Mouse (Mus musculus) testis, adult 2 months (tissue): Measurements from ENCODE around the gene Vstm2b. TPM values are rescaled to one million over a fixed set of nuclear protein-coding genes. Genes with fewer than 3 reads are reported as not detected.
A peak's percentile ranks its signal among the peaks of the same experiment; 100 is the strongest.

Experiments used
- H3K27ac ChIP-seq: fragments of 200-500 bp; 2 replicates; pipeline ENCODE4 v1.5.1; 2012; ENCODE audit warnings: low read depth, low read length; ENCODE audit not compliant: control insufficient read depth, insufficient read depth
- H3K27me3 ChIP-seq: fragments of 200-500 bp; 2 replicates; pipeline ENCODE4 v1.6.1; 2012; ENCODE audit warnings: mild to moderate bottlenecking, low read length, moderate library complexity; ENCODE audit not compliant: control insufficient read depth, insufficient read depth
- H3K36me3 ChIP-seq: fragments of 200-500 bp; 2 replicates; pipeline ENCODE4 v1.6.1; 2012; ENCODE audit warnings: mild to moderate bottlenecking, low read length; ENCODE audit not compliant: control insufficient read depth, insufficient read depth
- H3K4me1 ChIP-seq: fragments of 200-500 bp; 2 replicates; pipeline ENCODE4 v1.6.1; 2012; ENCODE audit warnings: low read length; ENCODE audit not compliant: control insufficient read depth, insufficient read depth
- H3K4me3 ChIP-seq: fragments of 200-500 bp; 2 replicates; pipeline ENCODE4 v1.5.1; 2012; ENCODE audit warnings: low read depth, mild to moderate bottlenecking, low read length, moderate library complexity, mixed read lengths; ENCODE audit not compliant: control insufficient read depth
- CTCF ChIP-seq: fragments of 200-500 bp; IDR thresholded peaks from 2 replicates; pipeline ENCODE4 v1.5.1; 2012; ENCODE audit warnings: low read depth, mild to moderate bottlenecking, inconsistent platforms, low read length, moderate library complexity; ENCODE audit not compliant: control insufficient read depth, insufficient read depth, insufficient replicate concordance
- POLR2A ChIP-seq: fragments of 200-500 bp; IDR thresholded peaks from 2 replicates; pipeline ENCODE4 v1.6.1; 2012; ENCODE audit warnings: low read depth, mild to moderate bottlenecking, inconsistent platforms, low read length, moderate library complexity; ENCODE audit not compliant: control insufficient read depth
- polyA plus RNA-seq: library from polyadenylated mRNA; depleted of rRNA; stranded (reverse); fragments of >200 nt; gene quantifications from 2 replicates; pipeline ENCODE4 v1.2.3, GENCODE M21; 2012; rRNA removed

Vstm2b gene
- 2.4 and 3.4 TPM in 2 replicates for polyA plus RNA-seq

- Histone ChIP-seq H3K27ac (no peak within 1 kb of the TSS), H3K27me3 (no peaks in the 10 kb centered on the region; the same call in 1 of the 2 replicates), H3K4me1 (peaks cover 2% of the 10 kb centered on the region), H3K4me3 (peak within 1 kb of the TSS; percentile 52), H3K36me3 (no peaks in the 10 kb centered on the region)
- TF ChIP-seq CTCF (no peak), POLR2A (no peak)
These were observed at the start of gene Vstm2b for GRCm38 (mm10) chr7:40898096-40898710. Gene Vstm2b, plus strand, starts transcription at chr7:40898328.

- Histone ChIP-seq H3K4me1 (no peaks in the 10 kb centered on the region), H3K27ac (no peak overlapping the region), H3K27me3 (no peaks in the 10 kb centered on the region), H3K4me3 (no peak overlapping the region), H3K36me3 (no peaks in the 10 kb centered on the region)
- TF ChIP-seq POLR2A (no peak), CTCF (no peak)
These were observed 42.0 kb upstream of the Vstm2b start for GRCm38 (mm10) chr7:40856088-40856625.

GRCm38 (mm10) chr7:40873380-40873990 lies 24.6 kb upstream of the Vstm2b start:
- Histone ChIP-seq H3K4me1 (no peaks in the 10 kb centered on the region), H3K27me3 (no peaks in the 10 kb centered on the region), H3K36me3 (no peaks in the 10 kb centered on the region), H3K4me3 (no peak overlapping the region), H3K27ac (no peak overlapping the region)
- TF ChIP-seq CTCF (no peak), POLR2A (no peak)

GRCm38 (mm10) chr7:40884855-40885489 lies 13.2 kb upstream of the Vstm2b start:
- no peak overlapping the region for H3K4me3 ChIP-seq
- no peaks in the 10 kb centered on the region for H3K27me3 ChIP-seq
- H3K36me3 ChIP-seq: no peaks in the 10 kb centered on the region
- H3K4me1 ChIP-seq: no peaks in the 10 kb centered on the region
- no peak overlapping the region for H3K27ac ChIP-seq
- TF ChIP-seq CTCF (no peak), POLR2A (no peak)

GRCm38 (mm10) chr7:40888358-40888757 lies 9.8 kb upstream of the Vstm2b start:
- Histone ChIP-seq H3K27ac (no peak overlapping the region), H3K4me1 (no peaks in the 10 kb centered on the region), H3K4me3 (no peak overlapping the region), H3K36me3 (no peaks in the 10 kb centered on the region), H3K27me3 (no peaks in the 10 kb centered on the region)
- no peak for TF ChIP-seq CTCF
- TF ChIP-seq POLR2A: no peak

GRCm38 (mm10) chr7:40896964-40897363 lies 1.2 kb upstream of the Vstm2b start:
- no peaks in the 10 kb centered on the region; the same call in 1 of the 2 replicates for H3K27me3 ChIP-seq
- H3K36me3 ChIP-seq: no peaks in the 10 kb centered on the region
- H3K4me3 ChIP-seq: peak overlapping the region; percentile 8; the same call in 1 of the 2 replicates
- H3K4me1 ChIP-seq: peaks cover 2% of the 10 kb centered on the region
- no peak for TF ChIP-seq CTCF
- H3K27ac ChIP-seq: no peak overlapping the region

GRCm38 (mm10) chr7:40898711-40899375 lies 715 bp downstream of the Vstm2b start:
- H3K4me1 ChIP-seq: peaks cover 2% of the 10 kb centered on the region
- peak overlapping the region; percentile 52 for H3K4me3 ChIP-seq
- H3K36me3 ChIP-seq: no peaks in the 10 kb centered on the region
- no peak for TF ChIP-seq POLR2A
- TF ChIP-seq CTCF: no peak
- no peak overlapping the region for H3K27ac ChIP-seq
- no peaks in the 10 kb centered on the region; the same call in 1 of the 2 replicates for H3K27me3 ChIP-seq
